Mouse (Mus musculus) cerebellum, postnatal 36 days (tissue): ENCODE data around the gene Als2cr12.
"Not testable (repeated sequence)": the region's sequence is repeated elsewhere in the genome, so short reads cannot be mapped to it uniquely, and the experiment has no call there.

ENCODE experiments used
- DNase-seq, 2 experiments: peaks; one replicate each; pipeline ENCODE4 v3.0.0; 2021 to 2022; ENCODE audit warnings: mixed read lengths in 2 of 2

Als2cr12 gene

DNA sequence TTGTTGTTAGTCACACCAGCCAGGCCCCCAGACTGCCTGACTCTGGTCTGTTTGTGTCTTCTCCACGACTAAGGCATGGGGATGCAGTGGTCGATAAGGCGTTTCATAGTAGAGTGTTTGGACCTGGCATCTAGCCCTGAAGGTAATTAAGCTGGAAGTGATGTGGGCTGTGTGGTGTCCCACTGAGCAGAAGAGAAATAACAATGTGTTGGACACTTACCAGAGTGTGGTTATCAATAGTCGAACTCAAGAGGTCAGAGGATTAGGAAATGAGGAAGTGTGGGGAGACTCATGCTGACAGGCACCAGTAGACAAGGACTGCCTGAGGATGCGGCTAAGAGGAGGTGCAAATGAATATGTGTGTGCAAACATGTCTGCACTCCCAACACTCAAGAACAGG is 17.4 kb downstream of the Als2cr12 start:
- DNase-seq = not testable (repeated sequence)

DNA sequence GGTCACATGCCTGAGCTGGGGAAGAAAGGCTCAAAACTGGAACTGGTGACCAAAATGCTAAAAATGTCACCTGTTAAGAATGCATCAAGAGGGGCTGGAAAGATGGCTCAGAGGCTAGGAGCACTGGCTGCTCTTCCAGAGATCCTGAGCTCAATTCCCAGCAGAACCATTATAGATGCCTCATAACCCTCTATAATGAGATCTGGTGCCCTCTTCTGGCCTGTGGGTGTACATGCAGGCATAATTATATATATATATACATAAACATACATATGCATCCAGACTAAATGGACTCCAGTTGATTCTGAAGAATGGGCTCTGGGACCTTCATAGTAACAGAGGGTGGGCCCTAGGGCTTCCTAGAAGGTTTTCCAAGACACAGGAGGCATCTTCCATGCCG is 18.2 kb downstream of the Als2cr12 start:
- peak; percentile 19 to 39 for DNase-seq

- DNase-seq = no peak
Observed at GRCm38 (mm10) chr1:58675011-58675410, 20.8 kb downstream of the Als2cr12 start.

- DNase-seq = no peak
Observed at GRCm38 (mm10) chr1:58672116-58672515, 23.7 kb downstream of the Als2cr12 start.

GRCm38 (mm10) chr1:58669635-58670034 is 26.2 kb downstream of the Als2cr12 start:
- not testable (repeated sequence) for DNase-seq

GRCm38 (mm10) chr1:58668191-58668590 is 27.6 kb downstream of the Als2cr12 start:
- DNase-seq = no peak

- DNase-seq = not testable (repeated sequence)
Observed at GRCm38 (mm10) chr1:58663365-58663764, 32.4 kb downstream of the Als2cr12 start.

- DNase-seq = not testable (repeated sequence)
Observed at GRCm38 (mm10) chr1:58662671-58663070, 33.1 kb downstream of the Als2cr12 start.

- DNase-seq = peak; percentile 58 to 67
Observed at GRCm38 (mm10) chr1:58652480-58653403, 43.0 kb downstream of the Als2cr12 start.

DNA sequence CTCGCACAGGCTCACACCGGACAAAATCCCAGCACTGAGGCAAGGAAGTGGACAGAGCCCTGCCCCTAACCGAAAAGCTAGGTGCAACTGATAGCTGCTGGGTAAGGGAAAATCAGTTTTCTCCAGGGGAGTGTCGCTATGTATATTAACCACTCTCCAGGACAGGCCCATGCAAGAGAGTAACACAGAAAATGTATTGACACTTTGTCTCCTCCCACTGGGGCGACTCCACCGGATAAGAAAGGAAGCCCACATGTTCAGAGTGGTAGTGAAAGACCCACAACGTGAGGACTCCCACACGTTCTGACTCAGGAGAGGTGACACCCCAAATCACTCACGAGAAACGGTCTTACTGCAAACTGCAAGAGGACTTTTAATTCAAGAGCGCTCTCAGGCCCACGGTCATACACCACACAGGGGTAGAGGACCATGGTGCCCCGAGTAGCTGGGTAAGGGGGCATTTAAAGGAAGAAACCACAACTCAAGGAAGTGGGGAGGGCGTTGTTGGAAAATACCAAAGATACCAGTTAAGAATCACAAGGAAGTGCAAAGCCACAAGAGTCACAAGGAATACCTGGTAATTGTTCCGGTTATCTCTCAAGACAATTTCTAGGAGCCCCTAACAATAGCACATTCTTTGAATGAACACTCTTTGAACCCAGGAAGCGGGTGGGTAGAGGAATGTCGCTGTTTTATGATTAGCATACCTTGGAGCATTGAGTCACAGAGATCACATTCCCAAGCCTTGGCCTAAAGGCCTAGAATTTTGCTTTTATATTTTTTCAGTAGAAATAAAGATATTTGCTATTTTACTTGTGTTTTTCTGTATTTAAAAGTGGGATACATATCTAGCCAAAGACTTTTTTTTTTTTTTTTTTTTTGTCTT is 44.0 kb downstream of the Als2cr12 start:
- DNase-seq = not testable (repeated sequence)

DNA sequence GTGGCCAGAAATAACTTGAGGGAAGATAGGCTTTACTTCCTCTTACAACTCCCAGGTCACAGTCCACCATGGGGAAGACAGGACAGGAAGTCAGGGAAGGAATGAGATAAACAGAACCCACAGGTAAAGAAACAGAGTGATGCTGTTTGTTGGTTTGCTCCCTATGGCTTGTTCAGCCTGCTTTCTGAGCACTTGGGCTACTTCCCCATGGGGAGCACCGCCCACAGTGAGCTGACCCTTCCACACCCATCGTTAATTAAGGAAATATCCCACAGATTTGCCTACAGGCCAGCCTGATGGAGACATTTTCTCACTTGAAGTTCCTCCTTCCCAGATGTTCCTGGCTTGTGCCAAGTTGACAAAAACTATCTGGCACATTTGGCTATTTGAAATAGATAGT is 66.9 kb downstream of the Als2cr12 start:
- DNase-seq = not testable (repeated sequence)

DNA sequence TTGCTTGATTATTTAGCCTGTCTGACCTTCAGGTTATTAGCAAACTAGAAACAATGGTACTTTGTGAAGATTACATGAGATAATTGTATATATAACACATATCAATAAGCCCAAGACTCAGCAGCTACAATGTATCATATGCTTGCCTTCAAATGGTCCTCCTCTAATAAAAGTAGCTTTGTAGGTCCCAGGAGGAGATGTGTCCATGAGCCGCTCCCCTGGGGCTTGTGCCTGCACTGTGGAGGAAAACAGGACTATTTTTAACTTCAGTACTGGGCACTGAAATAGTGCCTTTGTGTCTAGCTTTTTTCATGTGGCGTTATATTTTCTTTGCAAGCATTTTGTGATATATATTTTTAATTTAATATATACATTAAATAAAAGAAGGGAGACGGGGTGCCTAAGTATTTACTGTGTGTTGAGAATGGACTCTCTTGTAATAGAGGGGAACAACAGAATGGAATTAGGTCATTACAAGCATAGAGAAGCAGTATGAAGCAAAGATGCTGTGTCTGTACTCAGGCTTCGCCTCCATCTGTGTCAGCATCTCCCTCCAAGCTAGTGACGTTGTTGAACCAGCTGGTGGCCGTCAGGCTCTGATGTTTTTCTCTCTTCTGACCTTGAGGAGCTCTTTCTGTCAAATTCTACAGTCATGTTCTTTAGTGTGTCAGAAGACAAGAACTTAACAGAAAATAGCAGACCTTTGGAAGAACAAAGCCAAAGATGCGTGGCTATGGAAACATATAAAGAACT is 73.6 kb downstream of the Als2cr12 start:
- DNase-seq = peak; percentile 35 to 46

GRCm38 (mm10) chr1:58621251-58621650 is 74.5 kb downstream of the Als2cr12 start:
- no peak for DNase-seq

- DNase-seq = peak in 1 of 2 experiments; percentile 16
Observed at GRCm38 (mm10) chr1:58618766-58619165, 77.0 kb downstream of the Als2cr12 start.

DNA sequence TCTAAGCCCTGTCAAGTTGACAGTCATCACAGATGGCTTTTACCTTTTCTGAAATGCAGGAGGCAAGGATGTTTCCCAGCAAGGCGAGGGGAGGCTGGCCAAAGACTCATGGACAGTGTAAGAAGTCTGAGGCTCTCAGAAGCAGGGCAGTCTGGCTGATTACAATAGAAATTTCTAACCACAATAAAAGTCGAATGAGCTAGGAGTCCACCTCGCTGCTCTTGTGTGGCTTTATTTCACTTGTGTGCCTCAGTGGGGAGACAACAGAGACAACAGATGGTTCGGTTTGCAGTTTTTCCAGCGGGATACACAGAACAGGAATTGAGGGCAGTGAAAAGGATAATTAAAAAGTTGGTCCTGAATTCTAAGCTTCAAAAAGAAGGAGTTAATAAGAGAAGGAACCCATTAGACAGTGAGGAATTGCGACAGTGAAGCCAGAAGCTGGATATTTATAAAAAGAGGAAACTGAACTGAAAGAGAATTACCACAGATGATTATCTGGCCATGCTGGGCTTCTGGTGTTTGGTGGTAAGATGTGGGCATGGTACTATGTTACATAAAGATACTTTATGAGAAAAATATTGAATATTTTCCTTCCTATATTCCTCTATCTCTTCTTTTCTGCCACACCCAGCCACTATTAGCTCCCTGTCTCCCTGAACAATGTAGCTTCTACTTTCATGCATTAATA is 77.7 kb downstream of the Als2cr12 start:
- DNase-seq = no peak

DNA sequence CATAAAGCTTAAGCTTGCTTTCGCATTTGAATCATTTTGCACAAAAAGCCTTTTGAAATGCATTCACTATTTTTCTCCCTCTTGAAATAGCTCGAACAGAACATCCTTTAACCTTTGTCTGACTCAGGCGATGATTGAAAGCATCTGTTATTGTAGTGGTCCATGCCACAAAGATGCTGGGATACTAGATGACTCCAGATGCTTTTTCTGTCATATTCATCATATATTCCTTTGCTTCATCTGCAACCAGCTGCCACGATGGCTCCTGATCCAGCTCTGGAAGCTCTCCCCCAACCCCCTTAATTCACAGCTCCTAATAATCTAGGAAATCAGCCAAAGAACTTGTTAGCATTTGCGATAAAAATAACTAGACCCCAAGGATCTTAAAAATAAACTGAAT is 78.7 kb downstream of the Als2cr12 start:
- DNase-seq = no peak

DNA sequence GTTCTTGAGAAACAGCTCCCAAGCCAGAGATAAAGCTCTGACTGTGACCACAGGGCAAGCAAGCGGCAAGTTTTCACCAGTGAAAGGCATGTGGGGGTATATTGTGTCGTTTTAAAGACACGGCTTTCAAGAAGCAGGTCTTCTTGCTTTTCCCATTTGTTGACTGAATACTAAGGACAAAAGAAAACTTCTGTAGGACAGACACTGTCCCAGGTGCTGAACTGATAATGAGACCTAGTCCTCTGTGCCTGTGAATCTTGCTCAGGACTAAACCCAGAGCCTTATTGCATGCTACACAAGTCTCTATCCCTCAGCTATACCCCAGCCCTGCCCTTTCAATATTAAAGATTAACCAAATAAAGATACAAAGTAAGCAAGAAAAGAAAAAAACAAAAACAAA is 79.6 kb downstream of the Als2cr12 start:
- DNase-seq = no peak

- DNase-seq = no peak
Observed at GRCm38 (mm10) chr1:58615146-58615545, 80.6 kb downstream of the Als2cr12 start.

GRCm38 (mm10) chr1:58614424-58614823 is 81.4 kb downstream of the Als2cr12 start:
- no peak for DNase-seq

- DNase-seq = no peak
Observed at GRCm38 (mm10) chr1:58613786-58614185, 82.0 kb downstream of the Als2cr12 start.

DNA sequence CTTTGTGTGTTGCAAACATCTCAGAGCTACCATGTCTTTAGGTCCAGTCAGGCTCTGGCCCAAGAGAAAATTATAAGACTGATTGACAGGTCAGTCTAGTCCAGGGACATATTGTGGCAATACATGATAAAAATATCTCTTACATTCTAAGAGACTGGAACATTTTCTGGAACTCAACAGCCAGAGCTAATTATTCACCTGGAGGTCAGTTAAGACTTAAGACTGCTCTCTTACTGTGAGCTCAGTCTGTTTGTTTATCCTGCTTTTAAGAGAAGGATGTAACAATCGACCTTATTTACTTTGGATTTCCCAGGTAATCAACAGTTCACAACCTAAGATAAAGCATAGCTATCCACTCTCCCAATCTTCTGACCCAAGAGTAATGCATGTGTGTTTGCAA is 85.2 kb downstream of the Als2cr12 start:
- DNase-seq = no peak

DNA sequence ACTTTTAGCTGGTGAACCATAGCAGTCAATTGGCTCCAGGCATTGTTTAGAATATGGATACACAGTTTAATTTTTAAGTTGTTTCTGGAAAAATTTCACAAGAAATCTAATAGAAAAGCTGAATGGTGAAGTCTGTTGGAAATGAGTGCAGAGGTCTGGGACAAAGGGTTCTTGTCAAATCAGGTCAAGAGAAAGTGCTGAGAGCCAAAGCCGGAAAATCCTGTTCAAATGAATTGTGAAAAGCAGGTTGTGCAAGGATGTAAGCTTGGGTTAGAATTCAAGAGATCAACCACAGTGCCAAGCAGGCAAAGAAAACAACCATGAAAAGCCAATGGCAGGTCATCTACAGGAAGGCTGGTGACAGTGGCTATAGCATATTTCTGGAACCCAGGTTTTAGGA is 85.6 kb downstream of the Als2cr12 start:
- no peak for DNase-seq
